Mouse (Mus musculus) thymus, adult 2 months (tissue): Measurements from ENCODE around the gene Cldn20.

ENCODE experiments used
- CTCF ChIP-seq: fragments of 200-500 bp; IDR thresholded peaks from 2 replicates; pipeline ENCODE4 v1.5.1; 2012; ENCODE audit warnings: mild to moderate bottlenecking, control low read depth, low read length, moderate library complexity, borderline replicate concordance; ENCODE audit not compliant: control insufficient read depth, poor library complexity, insufficient read depth; ENCODE audit errors: extremely low read depth
- POLR2A ChIP-seq: fragments of 200-500 bp; IDR thresholded peaks from 2 replicates; pipeline ENCODE4 v1.6.1; 2012; ENCODE audit warnings: mild to moderate bottlenecking, low read length, control low read depth, moderate library complexity; ENCODE audit not compliant: control insufficient read depth, poor library complexity, insufficient read depth; ENCODE audit errors: extremely low read depth

DNA sequence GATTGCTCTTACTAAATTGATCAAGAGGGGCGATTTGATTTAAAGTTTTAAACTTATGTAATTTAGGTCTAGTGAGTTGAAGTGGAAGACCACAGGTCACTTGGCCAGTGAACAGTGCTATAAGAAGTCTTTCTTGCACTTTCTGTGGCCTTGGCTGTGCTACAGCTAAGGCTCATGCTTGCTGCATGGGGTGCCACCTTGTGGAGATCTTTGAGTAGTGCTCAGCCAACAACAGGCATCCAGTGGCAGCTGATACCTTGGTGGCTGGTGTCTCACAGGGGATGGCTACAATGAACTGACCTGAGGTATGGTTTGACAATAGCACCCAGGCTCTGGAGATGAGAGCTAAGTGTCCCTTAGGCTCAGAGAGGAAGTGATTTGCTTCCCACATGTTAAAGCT is 22.5 kb upstream of the Cldn20 start:
- TF ChIP-seq CTCF (peak; percentile 58; the same call in 1 of the 2 replicates), POLR2A (no peak)
